Mouse (Mus musculus) mature B cell (primary cell): ENCODE results near the gene Deup1.
"Not testable (repeated sequence)": the region's sequence is repeated elsewhere in the genome, so short reads cannot be mapped to it uniquely, and the experiment has no call there.

ENCODE experiments used
- in situ Hi-C: fragments of 300-500 bp; cut with MboI; formaldehyde crosslinking; loops from 2 replicates; pipeline ENCODE4 v1.14.3; 2019

Deup1 gene

GRCm38 (mm10) chr9:15587157-15587854 lies 40.4 kb downstream of the Deup1 start:
- in situ Hi-C loops, result no loop called here

- in situ Hi-C loops, result no loop called here
Measured at GRCm38 (mm10) chr9:15585956-15586355, 41.8 kb downstream of the Deup1 start.

- in situ Hi-C loops, result no loop called here
Measured at GRCm38 (mm10) chr9:15584209-15584608, 43.5 kb downstream of the Deup1 start.

DNA sequence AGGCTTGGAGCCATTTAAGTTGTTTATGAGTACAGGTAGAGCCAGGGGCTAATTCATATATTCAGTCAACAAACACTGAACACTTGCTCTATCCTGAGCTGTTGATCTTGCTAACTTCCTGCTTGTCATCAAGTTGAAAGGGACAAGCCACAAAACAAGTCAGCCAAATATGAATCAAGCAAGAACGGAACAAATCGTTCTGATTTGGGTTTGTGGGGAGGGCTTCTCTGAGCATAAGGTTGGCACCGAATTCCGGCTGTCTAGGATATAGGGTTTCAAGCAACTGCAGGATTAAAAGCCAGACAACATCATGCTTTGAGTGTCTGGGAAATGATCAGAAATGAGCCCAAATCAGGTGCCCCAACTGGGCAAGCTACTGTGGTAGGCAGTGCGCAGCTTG lies 45.7 kb downstream of the Deup1 start:
- in situ Hi-C loops, result no loop called here

GRCm38 (mm10) chr9:15580176-15580575 lies 47.6 kb downstream of the Deup1 start:
- in situ Hi-C loops, result no loop called here

DNA sequence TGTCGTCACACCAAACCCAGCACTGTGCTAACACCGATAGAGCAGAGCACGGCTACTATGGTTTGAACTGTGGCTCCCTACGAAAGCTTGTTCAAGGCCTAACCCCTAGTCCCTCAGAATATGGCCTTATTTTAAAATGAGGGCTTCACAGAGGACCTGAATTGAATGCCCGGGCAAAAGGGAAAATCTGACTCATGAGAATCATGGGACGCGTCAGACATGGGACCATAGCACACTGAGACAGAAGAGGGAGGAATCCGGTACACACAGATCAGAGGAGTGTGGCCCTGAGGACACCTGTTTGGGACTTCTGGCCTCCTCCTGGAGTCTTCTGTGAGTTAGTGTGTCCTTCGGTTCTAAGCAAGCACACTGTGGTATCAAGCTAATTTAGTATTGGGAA lies 48.8 kb downstream of the Deup1 start:
- in situ Hi-C loops, result no loop called here

- in situ Hi-C loops, result no loop called here
Measured at GRCm38 (mm10) chr9:15578427-15578826, 49.3 kb downstream of the Deup1 start.

DNA sequence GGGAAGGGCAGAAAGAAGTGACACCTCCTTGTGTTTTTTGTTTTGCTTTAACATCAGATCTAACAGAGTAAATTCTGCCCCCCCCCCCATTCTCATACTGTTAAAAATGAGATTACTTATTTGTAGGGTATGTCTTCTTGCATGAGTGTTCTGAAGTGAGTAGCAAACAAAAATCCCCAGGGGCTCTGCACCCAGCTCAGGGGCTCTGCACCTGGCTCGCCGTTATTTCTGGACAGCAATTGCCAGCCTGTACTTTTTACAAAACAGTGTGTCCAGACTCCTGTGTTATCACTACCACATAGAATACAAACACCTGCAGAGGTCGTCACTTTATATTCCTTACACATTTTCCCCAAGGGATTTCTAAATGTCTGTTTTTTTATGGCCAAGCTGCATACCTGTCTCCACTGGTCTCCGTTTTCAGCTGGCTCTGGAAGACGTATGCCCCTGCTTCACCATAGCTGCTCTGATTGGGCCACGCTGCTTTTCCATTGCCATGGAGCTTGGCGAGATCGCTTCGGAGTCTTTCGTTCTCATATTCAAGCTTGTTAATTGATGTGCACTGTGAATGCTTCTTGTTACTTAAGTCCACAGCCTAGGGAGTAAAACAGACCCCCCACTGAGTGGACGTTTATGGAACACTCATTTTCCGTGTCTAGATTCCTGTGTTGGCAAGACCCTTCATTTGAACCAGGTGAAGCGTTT lies 52.8 kb downstream of the Deup1 start:
- in situ Hi-C loops, result no loop called here

DNA sequence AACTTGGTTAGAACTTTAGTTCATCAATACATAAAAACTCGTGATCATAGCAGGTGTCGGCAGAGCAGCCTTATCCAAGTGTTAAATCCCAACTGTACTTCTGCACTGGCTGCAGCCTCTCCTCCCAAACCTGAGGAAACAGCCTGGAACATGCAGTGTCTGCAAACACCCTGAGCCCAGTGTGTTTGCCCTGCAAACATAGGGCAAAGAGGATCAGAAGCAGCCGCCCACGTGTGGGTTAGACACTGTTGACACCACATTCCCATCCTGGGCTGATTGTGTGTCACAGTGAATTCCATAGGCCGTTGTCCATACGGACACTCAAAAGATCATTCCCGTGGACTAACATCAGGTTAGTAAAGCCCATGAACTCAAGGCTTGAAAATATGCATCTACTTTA lies 65.4 kb downstream of the Deup1 start:
- in situ Hi-C loops, result no loop called here

- in situ Hi-C loops, result no loop called here
Measured at GRCm38 (mm10) chr9:15560451-15560850, 67.3 kb downstream of the Deup1 start.

DNA sequence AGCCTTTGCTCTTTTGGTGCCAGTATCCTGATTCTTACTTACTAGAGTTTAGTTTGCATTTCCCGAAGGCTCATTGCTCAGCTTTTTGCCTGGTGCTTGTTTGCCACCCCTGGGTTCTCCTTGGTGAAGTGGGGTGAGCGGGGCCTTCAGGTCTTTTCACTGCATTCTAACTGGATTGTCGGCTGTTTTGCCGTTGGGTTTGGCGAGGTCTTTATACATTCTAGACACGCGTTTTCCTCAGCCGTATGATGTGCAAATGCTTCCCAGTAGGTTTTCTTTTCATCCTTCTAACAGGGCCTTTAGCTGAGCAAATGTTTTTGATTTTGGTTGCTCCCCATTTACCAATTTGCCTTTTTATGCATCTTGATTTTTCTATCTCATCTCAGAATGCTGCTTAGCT lies 74.4 kb downstream of the Deup1 start:
- in situ Hi-C loops, result no loop called here

DNA sequence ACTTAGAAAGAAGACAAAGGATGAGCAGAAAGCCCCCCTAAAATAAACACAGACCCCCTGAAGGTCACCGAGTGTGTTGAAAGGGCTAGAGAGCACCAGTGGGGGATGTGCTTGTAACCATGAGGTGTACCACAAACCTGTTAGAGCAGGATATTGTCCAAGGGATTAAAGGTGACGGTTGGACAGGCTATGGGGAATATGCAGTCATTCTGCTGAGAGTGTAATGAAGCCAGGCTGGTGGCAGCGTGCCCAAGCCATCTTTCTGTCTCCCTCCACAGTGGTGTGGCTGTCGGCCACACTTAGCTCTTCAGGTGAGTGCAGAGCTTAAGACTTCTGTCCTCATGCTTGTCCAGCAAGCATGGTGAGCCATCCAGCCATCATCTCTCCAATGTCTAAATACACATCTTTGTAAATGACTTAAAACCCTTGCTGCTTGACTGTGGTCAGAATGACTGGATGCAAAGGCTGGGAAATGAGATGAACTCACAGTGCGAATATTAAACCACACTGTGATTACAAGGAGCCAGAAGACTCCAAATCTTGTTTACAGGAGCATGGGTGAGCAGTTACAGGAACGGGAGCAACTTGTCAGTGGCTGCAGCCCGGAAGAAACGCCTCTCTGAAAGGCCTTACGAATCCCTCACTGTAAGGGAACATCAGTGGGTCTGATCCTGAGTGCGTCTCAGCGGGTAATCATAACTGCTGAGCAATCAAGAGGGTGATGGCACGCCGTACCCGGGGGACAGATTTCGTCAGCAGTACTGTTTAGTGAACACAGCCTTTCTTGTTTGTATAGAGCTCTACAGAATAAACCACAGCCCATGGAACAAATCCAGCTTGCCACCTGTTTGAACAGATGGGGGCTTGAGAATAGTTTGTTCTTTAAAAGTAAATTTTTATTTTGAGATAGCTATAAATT lies 75.5 kb downstream of the Deup1 start:
- in situ Hi-C loops, result no loop called here

DNA sequence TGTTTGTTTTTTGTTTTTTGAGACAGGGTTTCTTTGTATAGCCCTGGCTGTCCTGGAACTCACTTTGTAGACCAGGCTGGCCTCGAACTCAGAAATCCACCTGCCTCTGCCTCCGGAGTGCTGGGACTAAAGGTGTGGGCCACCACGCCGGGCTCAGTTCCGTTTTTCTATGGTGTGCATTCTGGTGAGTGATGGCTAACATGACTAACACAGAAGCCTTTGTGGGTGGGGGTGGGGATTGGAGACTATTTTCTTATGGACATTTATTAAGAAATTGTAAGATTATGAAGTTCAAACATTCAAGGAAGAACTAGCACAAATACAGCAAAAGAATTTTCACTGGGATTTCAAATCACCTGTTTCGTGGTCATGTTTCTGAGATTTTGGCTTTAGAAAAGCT lies 76.7 kb downstream of the Deup1 start:
- in situ Hi-C loops, result not testable (repeated sequence)

DNA sequence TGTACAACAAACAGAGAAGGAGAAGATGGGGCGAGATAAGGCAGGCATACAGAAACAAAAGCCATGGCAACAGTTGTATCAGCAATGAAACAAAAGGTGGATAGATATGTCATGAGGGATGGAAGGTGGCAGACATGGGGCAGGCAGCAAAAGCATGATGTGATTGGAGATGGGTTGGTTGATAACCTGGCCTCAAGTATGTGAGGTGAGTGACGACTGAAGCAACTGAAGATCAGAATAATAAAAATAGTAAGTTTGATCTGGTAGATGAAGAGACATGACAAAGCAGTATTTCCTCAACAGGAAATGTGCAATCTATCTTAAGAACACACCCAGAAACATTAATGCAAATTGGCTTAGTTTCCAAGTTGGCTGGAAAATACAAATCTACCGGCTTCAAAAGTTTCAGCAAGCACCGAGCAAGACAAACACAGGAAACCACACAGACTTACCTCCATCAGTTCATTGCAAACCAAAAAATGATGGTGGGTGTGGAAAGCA lies 77.2 kb downstream of the Deup1 start:
- in situ Hi-C loops, result no loop called here

DNA sequence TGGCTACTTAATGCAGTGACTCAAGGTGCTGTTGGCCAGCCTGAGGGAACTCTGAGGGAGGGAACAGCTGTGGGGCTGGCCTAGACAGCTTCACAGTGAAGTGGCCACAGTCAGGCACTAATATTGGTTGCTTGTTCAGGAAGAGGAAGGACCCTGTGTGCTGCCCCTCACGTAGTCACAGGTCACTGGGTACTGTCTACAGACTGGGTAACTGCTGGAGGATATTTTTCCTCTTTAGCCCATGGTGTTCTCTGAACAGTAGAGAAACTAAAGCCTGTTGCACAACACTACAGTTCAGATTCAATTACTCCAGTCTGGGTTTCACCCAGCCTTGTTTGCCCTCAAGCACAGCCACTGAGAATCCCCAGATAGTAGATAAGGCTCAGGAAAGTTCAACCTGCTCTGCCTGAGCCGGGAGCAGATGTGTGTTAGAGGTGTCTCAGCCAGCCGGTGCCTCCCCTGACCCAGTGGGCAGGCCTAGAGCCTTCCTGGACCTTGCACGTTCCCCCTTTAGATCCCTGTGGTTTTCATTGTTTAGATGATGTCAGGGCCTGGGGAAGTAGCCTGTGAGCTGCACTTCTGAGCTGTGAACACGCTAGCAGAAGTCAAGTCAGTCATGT lies 85.9 kb downstream of the Deup1 start:
- in situ Hi-C loops, result no loop called here

- in situ Hi-C loops, result no loop called here
Measured at GRCm38 (mm10) chr9:15538979-15539533, 88.7 kb downstream of the Deup1 start.

DNA sequence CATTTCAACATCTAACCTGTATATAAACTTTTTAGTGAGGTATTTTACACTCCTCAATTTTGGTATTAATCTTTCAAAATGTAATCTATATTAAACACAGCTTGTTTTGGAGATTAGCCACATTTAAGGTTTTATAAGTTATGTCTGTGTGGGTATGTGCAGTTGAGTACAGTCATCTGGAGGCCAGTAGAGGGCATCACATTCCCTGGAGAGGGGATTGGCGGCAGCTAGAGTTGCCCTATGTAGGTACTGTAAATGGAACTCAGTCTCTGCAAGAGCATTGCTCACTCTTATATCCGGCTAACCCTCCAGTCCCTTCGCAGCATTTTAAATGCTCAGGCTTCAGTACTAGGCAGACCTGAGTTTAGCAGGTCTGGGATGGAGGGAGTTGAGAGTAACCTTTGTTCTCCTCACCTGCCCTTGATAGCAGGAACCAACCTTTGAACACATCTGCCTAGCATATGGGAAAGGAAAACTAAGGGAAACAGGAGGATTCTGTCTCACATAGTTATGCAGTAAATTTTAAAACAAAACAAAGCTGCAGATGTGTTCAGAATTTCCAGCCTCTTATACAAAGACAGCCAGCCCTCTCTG lies 90.2 kb downstream of the Deup1 start:
- in situ Hi-C loops, result no loop called here

DNA sequence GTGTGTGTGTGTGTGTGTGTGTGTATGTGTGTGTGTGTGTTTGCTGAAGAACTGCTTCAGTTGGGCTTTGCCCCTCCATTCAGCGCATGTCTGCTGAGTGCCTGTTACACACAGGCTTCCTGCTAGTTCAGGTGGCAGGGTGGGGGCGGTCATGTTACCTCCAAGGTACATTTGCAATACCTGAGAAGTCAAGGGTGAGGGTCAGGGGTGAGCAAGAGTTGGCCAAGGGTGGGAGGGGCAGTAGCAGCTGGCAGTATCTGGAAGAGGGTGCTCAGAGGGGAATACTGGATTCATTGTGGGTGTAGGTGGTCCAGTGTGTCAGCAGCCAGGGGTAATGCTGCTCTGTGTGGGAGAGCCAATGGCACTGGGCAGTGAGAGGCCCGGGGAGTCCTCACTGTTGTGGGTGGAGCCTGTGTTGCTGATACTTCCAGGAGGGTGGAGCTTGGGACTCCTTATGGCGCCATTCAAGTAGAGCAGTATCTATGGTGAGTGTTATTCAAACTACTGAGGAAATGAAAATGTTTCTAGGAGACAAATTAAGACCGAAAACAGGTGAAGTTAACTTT lies 90.8 kb downstream of the Deup1 start:
- in situ Hi-C loops, result no loop called here

GRCm38 (mm10) chr9:15535418-15535817 lies 92.3 kb downstream of the Deup1 start:
- in situ Hi-C loops, result no loop called here

DNA sequence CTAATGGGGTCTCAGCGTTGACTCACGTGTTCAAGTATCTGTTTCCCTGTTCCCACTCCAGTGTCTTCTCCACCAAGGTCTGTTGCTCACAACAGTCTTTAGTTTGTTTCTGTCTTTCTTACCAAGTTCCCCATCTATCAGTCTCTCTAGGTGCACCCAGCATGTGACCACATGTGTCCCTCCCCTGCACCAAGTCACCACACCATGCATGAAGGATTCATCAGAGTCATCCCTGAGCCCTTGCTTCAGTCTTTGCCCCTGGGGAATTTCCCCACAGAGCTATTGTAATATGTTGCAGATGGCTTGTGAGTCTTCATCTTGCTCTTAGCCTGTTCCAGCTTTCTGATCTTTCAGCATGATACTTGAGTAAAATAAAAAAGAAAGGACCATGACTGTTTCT lies 93.6 kb downstream of the Deup1 start:
- in situ Hi-C loops, result no loop called here
